13 mouse cellular contexts compared by ENCODE assay signal in the genomic region with DNA sequence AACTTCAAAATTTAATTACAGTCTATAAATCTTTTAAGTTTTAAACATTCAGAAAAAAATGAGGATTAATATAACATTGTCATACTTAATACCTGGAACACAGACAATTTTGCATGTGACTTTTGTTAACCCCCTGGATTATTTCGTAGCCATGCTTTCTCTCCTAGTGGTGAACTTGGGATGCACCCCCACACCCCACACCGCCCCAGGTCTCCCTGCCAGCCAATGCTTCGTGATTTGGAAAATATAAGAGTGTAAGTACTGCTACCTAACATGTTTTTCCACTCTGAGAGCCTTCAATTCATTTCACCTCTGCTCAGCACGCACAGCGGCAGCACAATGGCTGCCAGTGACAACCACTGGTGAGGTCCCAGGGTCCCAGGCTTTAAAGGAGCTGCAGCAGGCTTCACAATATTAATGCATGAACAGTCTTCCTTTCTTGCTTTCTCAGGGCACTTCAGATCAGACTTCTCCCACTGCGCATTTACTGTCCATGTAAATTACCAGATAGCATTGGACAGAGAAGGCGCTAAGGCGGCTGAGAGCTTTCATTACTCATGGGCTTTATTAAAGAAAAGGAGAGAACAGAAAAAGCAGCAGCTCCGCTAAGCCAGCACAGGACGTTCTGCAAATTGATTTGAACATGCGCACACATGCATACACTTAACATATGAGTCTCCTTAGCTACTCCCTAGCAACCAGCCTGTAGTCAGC.
DNase-seq lines count a peak whose midpoint lies in the region; ATAC-seq and TF ChIP-seq lines count a peak whose summit lies in the region.
"Had no signal": no experiment of that assay in that cellular context is flagged by ENCODE, and none has a peak within 500 bp of the region (broad histone marks: within the 10 kb centered on the region; RNA-seq: fewer than 3 reads in every experiment).

No protein-coding gene starts in this region.

- H3K4me3 ChIP-seq in cortical plate, adult 2 months (ENCODE audit: insufficient read depth, low read length), result peak overlapping the region; percentile 10; the same call in 1 of the 2 replicates
- no peak overlapping the region for H3K4me3 ChIP-seq in embryonic facial prominence, embryonic 14.5 days (ENCODE audit: low read depth, low read length)
- H3K4me3 ChIP-seq in neural tube, embryonic 14.5 days (ENCODE audit: low read depth, low read length), result peak overlapping the region; percentile 17
- no peak overlapping the region for H3K4me3 ChIP-seq in heart, embryonic 12.5 days
- H3K4me3 ChIP-seq in cerebellum, adult 2 months (replicated peaks; ENCODE audit: insufficient read depth, low read depth, low read length), result no peak overlapping the region
- H3K4me3 ChIP-seq: embryonic facial prominence, embryonic 12.5 days; heart, adult 2 months; kidney, embryonic 15.5 days had no signal

- peaks cover 14% of the 10 kb centered on the region; the same call in 1 of the 2 replicates for H3K36me3 ChIP-seq in embryonic facial prominence, embryonic 14.5 days (ENCODE audit: control insufficient read depth, insufficient read depth, low read length)
- H3K36me3 ChIP-seq in neural tube, embryonic 14.5 days (ENCODE audit: control insufficient read depth, insufficient read depth, low read length), result no peaks in the 10 kb centered on the region
- peaks cover 29% of the 10 kb centered on the region for H3K36me3 ChIP-seq in heart, embryonic 12.5 days
- H3K36me3 ChIP-seq: embryonic facial prominence, embryonic 12.5 days had no signal

- peak; percentile 74 for ATAC-seq in embryonic facial prominence, embryonic 14.5 days (ENCODE audit: low read depth)
- peak; percentile 82 for ATAC-seq in neural tube, embryonic 14.5 days (ENCODE audit: low read depth)
- no peak for ATAC-seq in heart, embryonic 12.5 days (ENCODE audit: insufficient number of reproducible peaks, low FRiP score)

- 52% methylated on average over 11 of the region's 11 CpGs for WGBS in embryonic facial prominence, embryonic 14.5 days
- WGBS in neural tube, embryonic 14.5 days, result 25% methylated on average over 11 of the region's 11 CpGs
- 80% methylated on average over 11 of the region's 11 CpGs for WGBS in heart, embryonic 12.5 days
- WGBS in cerebellum, adult 2 months, result 30% methylated on average over 11 of the region's 11 CpGs

- H3K27ac ChIP-seq in cortical plate, adult 2 months (ENCODE audit: insufficient read depth, low read length), result no peak overlapping the region
- no peak overlapping the region for H3K27ac ChIP-seq in embryonic facial prominence, embryonic 14.5 days (replicated peaks; ENCODE audit: low read depth, low read length)
- peak overlapping the region; percentile 91 for H3K27ac ChIP-seq in neural tube, embryonic 14.5 days (ENCODE audit: low read depth, low read length)
- no peak overlapping the region for H3K27ac ChIP-seq in heart, embryonic 12.5 days (ENCODE audit: poor library complexity, severe bottlenecking)
- H3K27ac ChIP-seq in cerebellum, adult 2 months (ENCODE audit: insufficient read depth, low read length), result no peak overlapping the region
- H3K27ac ChIP-seq: embryonic facial prominence, embryonic 12.5 days; heart, adult 2 months; kidney, embryonic 15.5 days had no signal

- intact Hi-C loops in left cerebral cortex, postnatal 25 days (cut with DNase I), result no loop called here
- intact Hi-C loops in heart, postnatal 25 days (cut with DNase I), result no loop called here

- H3K9me3 ChIP-seq in embryonic facial prominence, embryonic 14.5 days (ENCODE audit: control insufficient read depth, low read length), result no peaks in the 10 kb centered on the region
- no peaks in the 10 kb centered on the region for H3K9me3 ChIP-seq in neural tube, embryonic 14.5 days (ENCODE audit: control insufficient read depth, low read length)
- no peaks in the 10 kb centered on the region for H3K9me3 ChIP-seq in heart, embryonic 12.5 days (replicated peaks)
- H3K9me3 ChIP-seq: embryonic facial prominence, embryonic 12.5 days; kidney, embryonic 15.5 days had no signal

- H3K9ac ChIP-seq in embryonic facial prominence, embryonic 14.5 days (ENCODE audit: low read depth, low read length), result no peak overlapping the region
- peak overlapping the region; percentile 43; the same call in 1 of the 2 replicates for H3K9ac ChIP-seq in neural tube, embryonic 14.5 days (replicated peaks; ENCODE audit: low read depth, low read length)
- H3K9ac ChIP-seq in heart, embryonic 12.5 days, result no peak overlapping the region
- H3K9ac ChIP-seq: embryonic facial prominence, embryonic 12.5 days; kidney, embryonic 15.5 days had no signal

- TF ChIP-seq POLR2A in cortical plate, adult 2 months (IDR thresholded peaks at IDR 0.05; ENCODE audit: extremely low read depth, insufficient read depth, low read length), result peak; percentile 52
- TF ChIP-seq POLR2A in cerebellum, adult 2 months (IDR thresholded peaks at IDR 0.05; ENCODE audit: borderline replicate concordance, insufficient read depth, low read length), result no peak

- H3K4me2 ChIP-seq in embryonic facial prominence, embryonic 14.5 days (ENCODE audit: low read depth, low read length), result peak overlapping the region; percentile 2; the same call in 1 of the 2 replicates
- peak overlapping the region; percentile 41 for H3K4me2 ChIP-seq in neural tube, embryonic 14.5 days (ENCODE audit: low read depth, low read length)
- H3K4me2 ChIP-seq in heart, embryonic 12.5 days, result no peak overlapping the region
- H3K4me2 ChIP-seq: embryonic facial prominence, embryonic 12.5 days; kidney, embryonic 15.5 days had no signal

- no peaks in the 10 kb centered on the region for H3K27me3 ChIP-seq in embryonic facial prominence, embryonic 14.5 days (replicated peaks; ENCODE audit: control insufficient read depth, insufficient read depth, low read length)
- no peaks in the 10 kb centered on the region for H3K27me3 ChIP-seq in neural tube, embryonic 14.5 days (ENCODE audit: control insufficient read depth, insufficient read depth, low read length)
- H3K27me3 ChIP-seq in heart, embryonic 12.5 days (replicated peaks), result no peaks in the 10 kb centered on the region
- no peaks in the 10 kb centered on the region for H3K27me3 ChIP-seq in cerebellum, adult 2 months (ENCODE audit: control insufficient read depth, insufficient read depth, low read length)
- H3K27me3 ChIP-seq: embryonic facial prominence, embryonic 12.5 days; kidney, embryonic 15.5 days had no signal

- TF ChIP-seq CTCF in cortical plate, adult 2 months (IDR thresholded peaks at IDR 0.05; ENCODE audit: extremely low read depth, insufficient read depth, low read length), result no peak
- no peak for TF ChIP-seq CTCF in cerebellum, adult 2 months (IDR thresholded peaks at IDR 0.05; ENCODE audit: borderline replicate concordance, insufficient read depth, low read depth, low read length)

- H3K4me1 ChIP-seq in cortical plate, adult 2 months (ENCODE audit: control insufficient read depth, insufficient read depth, low read length), result peaks cover 4% of the 10 kb centered on the region
- no peaks in the 10 kb centered on the region for H3K4me1 ChIP-seq in embryonic facial prominence, embryonic 14.5 days (ENCODE audit: control insufficient read depth, insufficient read depth, low read length)
- peaks cover 18% of the 10 kb centered on the region for H3K4me1 ChIP-seq in neural tube, embryonic 14.5 days (ENCODE audit: control insufficient read depth, insufficient read depth, low read length)
- 0 out of 2 replicates have a peak, but pooled peaks cover 9% of the 10 kb centered on the region for H3K4me1 ChIP-seq in heart, embryonic 12.5 days (replicated peaks)
- no peaks in the 10 kb centered on the region for H3K4me1 ChIP-seq in cerebellum, adult 2 months (ENCODE audit: control insufficient read depth, insufficient read depth, low read length)

- DNase-seq in embryonic facial prominence, embryonic 14.5 days (ENCODE audit: low spot score), result peak; percentile 81
- peak; percentile 45 to 51 for DNase-seq in left cerebral cortex, postnatal 25 days (ENCODE audit: low spot score in 2 of 2)
- DNase-seq in urinary bladder, postnatal 25 days (ENCODE audit: low spot score), result no peak
- no peak for DNase-seq in heart, postnatal 25 days (ENCODE audit: low spot score)
- no peak for DNase-seq in cerebellum, adult 2 months
- DNase-seq: adrenal gland, postnatal 25 days; heart, adult 2 months; lung, postnatal 10 days had no signal

Comparison
In these comparisons a context has a peak if more than half of its experiments do, and no peak if none do; other contexts are left out.
1. H3K4me3 ChIP-seq: peak in cortical plate, adult 2 months (single experiment) and neural tube, embryonic 14.5 days (single experiment); none in embryonic facial prominence, embryonic 14.5 days (single experiment), heart, embryonic 12.5 days (single experiment) and cerebellum, adult 2 months (single experiment).
2. DNase-seq: peak in embryonic facial prominence, embryonic 14.5 days (single experiment) and left cerebral cortex, postnatal 25 days (2 of 2); none in urinary bladder, postnatal 25 days (single experiment), heart, postnatal 25 days (single experiment) and cerebellum, adult 2 months (0 of 2).